Mouse (Mus musculus) CH12.LX (cell line): ENCODE data around the gene Sbf2. TPM values are rescaled to one million over a fixed set of nuclear protein-coding genes. Genes with fewer than 3 reads are reported as not detected.
A peak's percentile ranks its signal among the peaks of the same experiment; 100 is the strongest.

Source experiments
- DNase-seq: peaks from one replicate; pipeline ENCODE4 v3.0.0-alpha.2; 2013; ENCODE audit errors: extremely low read depth
- H3K27ac ChIP-seq: 2 replicates; pipeline ENCODE4 v1.5.1; 2012; ENCODE audit warnings: low read depth, mild to moderate bottlenecking, control low read depth, moderate library complexity; ENCODE audit not compliant: insufficient read depth
- H3K27me3 ChIP-seq: replicated peaks from 2 replicates; pipeline ENCODE3; 2012; ENCODE audit warnings: inconsistent platforms
- H3K36me3 ChIP-seq, 2 experiments: replicated peaks in 1 of 2; 2 replicates each; pipeline versions ENCODE3 to v1.6.1; 2012; ENCODE audit warnings: inconsistent platforms in 1 of 2, low read length in 1 of 2, mild to moderate bottlenecking in 1 of 2, mixed read lengths in 1 of 2, moderate library complexity in 1 of 2; ENCODE audit not compliant: control insufficient read depth in 1 of 2, insufficient read depth in 1 of 2
- H3K4me1 ChIP-seq, 2 experiments: 2 replicates each; pipeline ENCODE4 v1.6.1; 2012; ENCODE audit warnings: inconsistent platforms in 1 of 2, moderate library complexity in 1 of 2; ENCODE audit not compliant: insufficient read depth in 2 of 2, control insufficient read depth in 1 of 2
- H3K4me2 ChIP-seq: 2 replicates; pipeline ENCODE4 v1.6.1; 2012; ENCODE audit warnings: low read depth, mild to moderate bottlenecking, control low read depth; ENCODE audit not compliant: poor library complexity, insufficient read depth, severe bottlenecking
- H3K4me3 ChIP-seq, 3 experiments: fragments of 150-350 bp in 1 of 3; sonication (generic) in 1 of 3; replicated peaks in 1 of 3; 2 replicates each; pipeline versions ENCODE3 to v1.5.1; 2011 to 2012; ENCODE audit warnings: low read depth in 2 of 3, low read length in 2 of 3, mild to moderate bottlenecking in 2 of 3, moderate library complexity in 2 of 3, control low read depth in 1 of 3, improper control_type of control experiment in 1 of 3, inconsistent platforms in 1 of 3, mixed read lengths in 1 of 3; ENCODE audit not compliant: poor library complexity in 1 of 3
- H3K79me2 ChIP-seq: replicated peaks from 2 replicates; pipeline ENCODE4 v1.6.1; 2012; ENCODE audit warnings: mild to moderate bottlenecking, moderate library complexity; ENCODE audit not compliant: control insufficient read depth, poor library complexity, insufficient read depth, severe bottlenecking; ENCODE audit errors: extremely low read depth
- H3K9ac ChIP-seq: 2 replicates; pipeline ENCODE4 v1.6.1; 2012; ENCODE audit warnings: low read depth, mild to moderate bottlenecking, control low read depth, moderate library complexity; ENCODE audit not compliant: insufficient read depth
- H3K9me3 ChIP-seq: replicated peaks from 2 replicates; pipeline ENCODE3; 2012; ENCODE audit warnings: low read length, inconsistent platforms, mixed read lengths
- CHD1 ChIP-seq: IDR thresholded peaks from 2 replicates; pipeline ENCODE4 v1.6.1; 2012; ENCODE audit warnings: low read depth, low read length, improper control_type of control experiment, inconsistent platforms
- CHD2 ChIP-seq: IDR thresholded peaks from 2 replicates; pipeline ENCODE4 v1.6.1; 2011; ENCODE audit warnings: low read length, improper control_type of control experiment
- CTCF ChIP-seq, 2 experiments: IDR thresholded peaks in 1 of 2; conservative IDR thresholded peaks in 1 of 2; 2 replicates each; pipeline ENCODE4 v1.5.1; 2011 to 2012; ENCODE audit warnings: low read depth in 2 of 2, low read length in 2 of 2, improper control_type of control experiment in 1 of 2, inconsistent platforms in 1 of 2, mild to moderate bottlenecking in 1 of 2, moderate library complexity in 1 of 2
- E2F4 ChIP-seq: IDR thresholded peaks from 2 replicates; pipeline ENCODE4 v1.6.1; 2011; ENCODE audit warnings: low read depth, low read length, improper control_type of control experiment; ENCODE audit not compliant: insufficient replicate concordance
- ELF1 ChIP-seq: IDR thresholded peaks from 2 replicates; pipeline ENCODE4 v1.6.1; 2014; ENCODE audit warnings: low read depth, mild to moderate bottlenecking, inconsistent platforms, low read length, improper control_type of control experiment
- GABPA ChIP-seq: IDR thresholded peaks from 2 replicates; pipeline ENCODE4 v1.6.1; 2012; ENCODE audit warnings: low read depth, low read length, improper control_type of control experiment, inconsistent platforms; ENCODE audit not compliant: insufficient replicate concordance
- HCFC1 ChIP-seq: IDR thresholded peaks from 2 replicates; pipeline ENCODE4 v1.6.1; 2012; ENCODE audit warnings: low read depth, mild to moderate bottlenecking, inconsistent platforms, low read length, improper control_type of control experiment
- IRF4 ChIP-seq: IDR thresholded peaks from 2 replicates; pipeline ENCODE4 v1.6.1; 2014; ENCODE audit warnings: low read depth, mild to moderate bottlenecking, inconsistent platforms, low read length, improper control_type of control experiment
- JUN ChIP-seq: IDR thresholded peaks from 2 replicates; pipeline ENCODE4 v1.6.1; 2011; ENCODE audit warnings: low read depth, mild to moderate bottlenecking, low read length, improper control_type of control experiment, moderate library complexity; ENCODE audit not compliant: insufficient read depth
- MAZ ChIP-seq: IDR thresholded peaks from 2 replicates; pipeline ENCODE4 v1.6.1; 2012; ENCODE audit warnings: low read depth, mild to moderate bottlenecking, inconsistent platforms, low read length, improper control_type of control experiment, moderate library complexity
- MEF2A ChIP-seq: IDR thresholded peaks from 2 replicates; pipeline ENCODE4 v1.6.1; 2014; ENCODE audit warnings: low read depth, mild to moderate bottlenecking, inconsistent platforms, low read length, improper control_type of control experiment, borderline replicate concordance
- MYC ChIP-seq: IDR thresholded peaks from 2 replicates; pipeline ENCODE4 v1.6.1; 2011; ENCODE audit warnings: low read depth, mild to moderate bottlenecking, improper control_type of control experiment, low read length
- NELFE ChIP-seq: IDR thresholded peaks from 2 replicates; pipeline ENCODE4 v1.6.1; 2011; ENCODE audit warnings: low read depth, low read length, improper control_type of control experiment
- NRF1 ChIP-seq: IDR thresholded peaks from 2 replicates; pipeline ENCODE4 v1.6.1; 2014; ENCODE audit warnings: low read depth, mild to moderate bottlenecking, inconsistent platforms, low read length, improper control_type of control experiment, moderate library complexity
- POLR2AphosphoS2 ChIP-seq: IDR thresholded peaks from 2 replicates; pipeline ENCODE4 v1.6.1; 2011; ENCODE audit warnings: low read depth, low read length, improper control_type of control experiment
- RAD21 ChIP-seq: IDR thresholded peaks from 2 replicates; pipeline ENCODE4 v1.6.1; 2011; ENCODE audit warnings: low read depth, mild to moderate bottlenecking, low read length, improper control_type of control experiment, moderate library complexity
- SMC3 ChIP-seq: IDR thresholded peaks from 2 replicates; pipeline ENCODE4 v1.6.1; 2011; ENCODE audit warnings: low read depth, low read length, improper control_type of control experiment
- TBP ChIP-seq: conservative IDR thresholded peaks from 2 replicates; pipeline ENCODE4 v1.6.1; 2011; ENCODE audit warnings: low read depth, low read length, improper control_type of control experiment
- TCF12 ChIP-seq: IDR thresholded peaks from 2 replicates; pipeline ENCODE4 v1.6.1; 2014; ENCODE audit warnings: low read depth, mild to moderate bottlenecking, inconsistent platforms, low read length, improper control_type of control experiment
- UBTF ChIP-seq: IDR thresholded peaks from 2 replicates; pipeline ENCODE4 v1.6.1; 2012; ENCODE audit warnings: low read depth, mild to moderate bottlenecking, inconsistent platforms, low read length, improper control_type of control experiment, moderate library complexity
- USF2 ChIP-seq: conservative IDR thresholded peaks from 2 replicates; pipeline ENCODE4 v1.6.1; 2011; ENCODE audit warnings: low read depth, low read length, improper control_type of control experiment
- ZKSCAN1 ChIP-seq: IDR thresholded peaks from 2 replicates; pipeline ENCODE4 v1.6.1; 2012; ENCODE audit warnings: low read depth, inconsistent platforms, low read length, improper control_type of control experiment, borderline replicate concordance
- ZMIZ1 ChIP-seq: IDR thresholded peaks from 2 replicates; pipeline ENCODE4 v1.6.1; 2012; ENCODE audit warnings: low read depth, mild to moderate bottlenecking, inconsistent platforms, low read length, improper control_type of control experiment
- dilution Hi-C: fragments of 300-500 bp; cut with MboI; formaldehyde crosslinking; loops from 2 replicates; pipeline ENCODE4 v1.14.3; 2020; ENCODE audit warnings: low sequenced_read_pairs; ENCODE audit not compliant: extremely low pct_unique_long_range_greater_than_20kb, extremely low pct_ligation_motif_present
- in situ Hi-C: fragments of 300-500 bp; cut with MboI; formaldehyde crosslinking; loops from 3 replicates; pipeline ENCODE4 v1.14.3; 2019; ENCODE audit warnings: low sequenced_read_pairs, low pct_ligation_motif_present, low pct_unique_long_range_greater_than_20kb, mixed read lengths
- polyA plus RNA-seq: library from polyadenylated mRNA; unstranded; fragments of >175 nt; gene quantifications from 2 replicates; pipeline ENCODE4 v1.2.1, GENCODE M21; 2012; ENCODE audit warnings: low read depth; ENCODE audit not compliant: insufficient read length
- total RNA-seq, 2 experiments: library from RNA; depleted of rRNA; stranded (reverse); fragments of 300-350 nt in 1 of 2; fragments of >200 nt in 1 of 2; gene quantifications; 2 replicates each; pipeline ENCODE4 v1.2.3; 2012 to 2014

Sbf2 gene
- total and polyA plus RNA-seq, 3 experiments, result 9.5 to 21.5 (median 11.4) TPM

- H3K27ac ChIP-seq, result peak overlapping the region; percentile 99
- TF ChIP-seq HCFC1 (no peak), CHD1 (no peak), CHD2 (peak; percentile 55; the same call in 1 of the 2 replicates), MAZ (no peak), IRF4 (0 out of 2 replicates have a peak, but pooled peaks have one; percentile 6), UBTF (no peak), MEF2A (no peak; the same call in 1 of the 2 replicates), TCF12 (peak; percentile 39; the same call in 1 of the 2 replicates), ZKSCAN1 (no peak), SMC3 (no peak), JUN (no peak), CTCF (conservative IDR thresholded peaks at IDR 0.05 in 1 of 2, IDR thresholded peaks at IDR 0.05 in 1 of 2; ENCODE audit: low read depth in 2 of 2, low read length in 2 of 2) (no peak), USF2 (no peak), MYC (no peak), ELF1 (no peak), POLR2AphosphoS2 (peak; percentile 79; the same call in 1 of the 2 replicates), E2F4 (no peak), TBP (no peak), NRF1 (no peak), NELFE (no peak), GABPA (no peak), ZMIZ1 (no peak), RAD21 (no peak)
- dilution Hi-C loops, result no loop called here
- H3K79me2 ChIP-seq, result no peaks in the 10 kb centered on the region
- in situ Hi-C loops, result loop anchor here (5.0 to 25.0 kb wide), 2 partner anchors 150 to 340 kb away; partner anchors contain the start of gene Adm
- H3K4me3 ChIP-seq, result peak overlapping the region in 1 of 3 experiments; percentile 33
- peaks cover 46 to 72% of the 10 kb centered on the region in 2 experiments for H3K4me1 ChIP-seq
- DNase-seq, result no peak
- H3K4me2 ChIP-seq, result peak overlapping the region; percentile 25
- H3K36me3 ChIP-seq, result peaks cover 9 to 30% of the 10 kb centered on the region in 2 experiments
- no peaks in the 10 kb centered on the region for H3K27me3 ChIP-seq
- peaks cover 12% of the 10 kb centered on the region for H3K9me3 ChIP-seq
- peak overlapping the region; percentile 61 for H3K9ac ChIP-seq
These were observed 327.1 kb downstream of the Sbf2 start for GRCm38 (mm10) chr7:110287476-110288071.
